ENCODE assay signal across 8 mouse cellular contexts in the genomic region with DNA sequence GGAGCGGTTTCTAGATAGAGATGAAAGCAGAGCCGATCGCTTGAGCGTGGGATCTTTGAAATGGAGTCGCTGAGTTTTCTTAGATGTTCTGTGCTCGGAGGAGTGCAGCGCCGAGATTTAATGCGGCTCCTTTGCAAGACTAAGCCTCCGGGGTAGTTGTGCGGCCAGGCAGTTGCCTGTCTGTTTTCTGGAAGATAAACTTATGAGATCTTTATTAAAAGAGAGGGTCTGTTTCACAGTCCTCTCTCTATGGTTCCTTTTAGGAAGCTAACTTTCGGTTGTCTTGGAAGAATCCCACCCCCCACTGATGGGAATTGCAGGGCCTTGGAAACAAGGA. TPM values are rescaled to one million over a fixed set of nuclear protein-coding genes. Genes with fewer than 3 reads are reported as not detected.
DNase-seq lines count a peak whose midpoint lies in the region; ATAC-seq and TF ChIP-seq lines count a peak whose summit lies in the region.

No protein-coding gene starts in this region.

- no peak for TF ChIP-seq EP300 in heart, adult 2 months (IDR thresholded peaks at IDR 0.05; ENCODE audit: insufficient read depth, low read depth, low read length)
- no peak for TF ChIP-seq EP300 in liver, embryonic 14.5 days (IDR thresholded peaks at IDR 0.05; ENCODE audit: low read depth)

- H3ac ChIP-seq in C2C12 (ENCODE audit: control insufficient read depth, insufficient read length, low read depth) = peak overlapping the region; percentile 96

- WGBS in heart, adult 2 months = 2% methylated on average over 12 of the region's 12 CpGs
- under 1% methylated on average over 12 of the region's 12 CpGs for WGBS in forebrain, embryonic 16.5 days
- WGBS in liver, embryonic 14.5 days (ENCODE audit: insufficient replicate concordance) = 2% methylated on average over 12 of the region's 12 CpGs

- H3K79me3 ChIP-seq in C2C12 (ENCODE audit: low read depth) = peaks cover 45% of the 10 kb centered on the region

- peak overlapping the region; percentile 84 for H3K4me3 ChIP-seq in heart, adult 2 months
- peak overlapping the region; percentile 64 for H3K4me3 ChIP-seq in C2C12 (ENCODE audit: insufficient read depth, poor library complexity, severe bottlenecking)
- peak overlapping the region; percentile 77 for H3K4me3 ChIP-seq in forebrain, embryonic 16.5 days (replicated peaks; ENCODE audit: low read length)
- H3K4me3 ChIP-seq in liver, embryonic 14.5 days (ENCODE audit: insufficient read depth in 1 of 2, low read depth in 2 of 2, low read length in 2 of 2) = peak overlapping the region; percentile 52 to 70

- no peak for TF ChIP-seq CTCF in heart, adult 2 months (IDR thresholded peaks at IDR 0.05)
- TF ChIP-seq CTCF in C2C12 (IDR thresholded peaks at IDR 0.05; ENCODE audit: control insufficient read depth, insufficient read depth, insufficient read length) = no peak
- TF ChIP-seq CTCF in liver, embryonic 14.5 days (IDR thresholded peaks at IDR 0.05; ENCODE audit: low read depth) = no peak

- no peaks in the 10 kb centered on the region for H3K79me2 ChIP-seq in heart, adult 2 months (replicated peaks; ENCODE audit: control insufficient read depth, insufficient read depth, low read length)
- H3K79me2 ChIP-seq in C2C12 (ENCODE audit: control insufficient read depth, insufficient read depth) = peaks cover 77% of the 10 kb centered on the region

- no peak for TF ChIP-seq POLR2A in heart, adult 2 months (IDR thresholded peaks at IDR 0.05; ENCODE audit: insufficient read depth, low read depth, low read length)

- intact Hi-C loops in heart, adult 2 months (cut with DNase I) = loop anchor here (1.0 to 2.0 kb wide), 3 partner anchors 22 to 60 kb away; no protein-coding TSS in a partner anchor

- DNase-seq in heart, adult 2 months = no peak
- DNase-seq in heart, adult 11 months = no peak
- DNase-seq in liver, embryonic 14.5 days (ENCODE audit: low read depth in 3 of 3, low spot score in 3 of 3) = no peak
- DNase-seq in frontal cortex, adult 2 months (ENCODE audit: extremely low spot score in 1 of 2, low spot score in 1 of 2) = no peak
- no peak for DNase-seq in right cerebral cortex, adult 18-20 months
- DNase-seq in adrenal gland, adult 2 months = no peak

- H3K4me1 ChIP-seq in heart, adult 2 months (ENCODE audit: control insufficient read depth, insufficient read depth, low read length) = no peaks in the 10 kb centered on the region
- peaks cover 19% of the 10 kb centered on the region for H3K4me1 ChIP-seq in forebrain, embryonic 16.5 days (replicated peaks; ENCODE audit: control insufficient read depth, insufficient read depth, low read length)
- no peaks in the 10 kb centered on the region for H3K4me1 ChIP-seq in liver, embryonic 14.5 days (replicated peaks; ENCODE audit: control insufficient read depth in 2 of 2, insufficient read depth in 2 of 2, low read length in 1 of 2)

- peak overlapping the region; percentile 79 for H3K27ac ChIP-seq in heart, adult 2 months
- H3K27ac ChIP-seq in forebrain, embryonic 16.5 days (ENCODE audit: low read length) = peak overlapping the region; percentile 70
- H3K27ac ChIP-seq in liver, embryonic 14.5 days = no peak overlapping the region

- no peaks in the 10 kb centered on the region for H3K9me3 ChIP-seq in forebrain, embryonic 16.5 days (ENCODE audit: control insufficient read depth, low read length)
- no peaks in the 10 kb centered on the region for H3K9me3 ChIP-seq in liver, embryonic 14.5 days (ENCODE audit: control insufficient read depth, low read length)

- H3K27me3 ChIP-seq in heart, adult 2 months (ENCODE audit: control insufficient read depth, insufficient read depth, low read length) = no peaks in the 10 kb centered on the region
- H3K27me3 ChIP-seq in C2C12 (ENCODE audit: control insufficient read depth, insufficient read depth, insufficient read length) = no peaks in the 10 kb centered on the region
- H3K27me3 ChIP-seq in forebrain, embryonic 16.5 days (replicated peaks; ENCODE audit: control insufficient read depth, insufficient read depth, low read length) = no peaks in the 10 kb centered on the region
- peaks cover 46% of the 10 kb centered on the region for H3K27me3 ChIP-seq in liver, embryonic 14.5 days (ENCODE audit: control insufficient read depth, insufficient read depth, low read length)

- peak overlapping the region; percentile 97 for H3K4me2 ChIP-seq in forebrain, embryonic 16.5 days (ENCODE audit: low read length)
- peak overlapping the region; percentile 45 for H3K4me2 ChIP-seq in liver, embryonic 14.5 days (ENCODE audit: low read depth)

- ATAC-seq in forebrain, embryonic 16.5 days = no peak
- ATAC-seq in liver, embryonic 14.5 days (ENCODE audit: insufficient read depth) = no peak

- peak overlapping the region; percentile 86 for H3K9ac ChIP-seq in heart, adult 2 months (ENCODE audit: low read depth, low read length)
- H3K9ac ChIP-seq in forebrain, embryonic 16.5 days (replicated peaks; ENCODE audit: low read depth, low read length) = peak overlapping the region; percentile 65
- H3K9ac ChIP-seq in liver, embryonic 14.5 days (replicated peaks) = no peak overlapping the region

- no peaks in the 10 kb centered on the region for H3K36me3 ChIP-seq in heart, adult 2 months (ENCODE audit: control insufficient read depth, insufficient read depth, low read length)
- peaks cover 4% of the 10 kb centered on the region for H3K36me3 ChIP-seq in C2C12 (ENCODE audit: control insufficient read depth, insufficient read depth)
- no peaks in the 10 kb centered on the region for H3K36me3 ChIP-seq in forebrain, embryonic 16.5 days (ENCODE audit: control insufficient read depth, insufficient read depth)
- no peaks in the 10 kb centered on the region for H3K36me3 ChIP-seq in liver, embryonic 14.5 days (replicated peaks; ENCODE audit: control insufficient read depth, insufficient read depth, low read depth)

TF ChIP-seq in C2C12, 6 proteins besides CTCF, POLR2A, EP300 and RAD21:
- TF ChIP-seq MAX (IDR thresholded peaks at IDR 0.05) (no peak), MYOD1 (IDR thresholded peaks at IDR 0.05; ENCODE audit: control insufficient read depth, insufficient read length, low read depth) (no peak), MYOG (IDR thresholded peaks at IDR 0.05; ENCODE audit: control insufficient read depth, extremely low read depth, insufficient read length) (no peak), CEBPB (IDR thresholded peaks at IDR 0.05; ENCODE audit: low read depth) (no peak), USF1 (IDR thresholded peaks at IDR 0.05; ENCODE audit: low read depth) (no peak), FOSL1 (IDR thresholded peaks at IDR 0.05; ENCODE audit: insufficient read depth, low read length, poor library complexity, severe bottlenecking) (no peak)

RNA-seq across cellular contexts. Expression of gene Fat1, which starts 3.4 kb away (rescaled TPM):
- 10 to 100 TPM; 16.6 to 18.7 TPM for total RNA-seq in heart, adult 2 months (2021)
- 9.8 and 14.0 TPM in 2 replicates for polyA plus RNA-seq in heart, adult 2 months (2012; rRNA removed)
- polyA plus RNA-seq in C2C12 (2012; fragmentation: generic; extraction: Trizol) = 24.4 TPM
- polyA plus RNA-seq in forebrain, embryonic 16.5 days (2015; fragmentation: Nextera tagmentation; extraction: Ambion mirVana) = 8.7 and 10.4 TPM in 2 replicates
- polyA plus RNA-seq in liver, embryonic 14.5 days (2012; rRNA removed) = 1.3 TPM in 2 replicates
- 0.98 and 1.0 TPM in 2 replicates for polyA plus RNA-seq in liver, embryonic 14.5 days (2014; fragmentation: Nextera tagmentation; extraction: Ambion mirVana)
- 50.4 and 54.5 TPM in 2 replicates for polyA plus RNA-seq in frontal cortex, adult 2 months (2012; rRNA removed)
- total RNA-seq in adrenal gland, adult 2 months (2021) = 10 to 100 TPM; 39.9 to 75.4 TPM
- polyA plus RNA-seq in adrenal gland, adult 2 months (2012; rRNA removed) = 23.3 and 36.1 TPM in 2 replicates
